Mouse (Mus musculus): ENCODE data around the gene Mterf2.

The Mterf2 gene

DNA sequence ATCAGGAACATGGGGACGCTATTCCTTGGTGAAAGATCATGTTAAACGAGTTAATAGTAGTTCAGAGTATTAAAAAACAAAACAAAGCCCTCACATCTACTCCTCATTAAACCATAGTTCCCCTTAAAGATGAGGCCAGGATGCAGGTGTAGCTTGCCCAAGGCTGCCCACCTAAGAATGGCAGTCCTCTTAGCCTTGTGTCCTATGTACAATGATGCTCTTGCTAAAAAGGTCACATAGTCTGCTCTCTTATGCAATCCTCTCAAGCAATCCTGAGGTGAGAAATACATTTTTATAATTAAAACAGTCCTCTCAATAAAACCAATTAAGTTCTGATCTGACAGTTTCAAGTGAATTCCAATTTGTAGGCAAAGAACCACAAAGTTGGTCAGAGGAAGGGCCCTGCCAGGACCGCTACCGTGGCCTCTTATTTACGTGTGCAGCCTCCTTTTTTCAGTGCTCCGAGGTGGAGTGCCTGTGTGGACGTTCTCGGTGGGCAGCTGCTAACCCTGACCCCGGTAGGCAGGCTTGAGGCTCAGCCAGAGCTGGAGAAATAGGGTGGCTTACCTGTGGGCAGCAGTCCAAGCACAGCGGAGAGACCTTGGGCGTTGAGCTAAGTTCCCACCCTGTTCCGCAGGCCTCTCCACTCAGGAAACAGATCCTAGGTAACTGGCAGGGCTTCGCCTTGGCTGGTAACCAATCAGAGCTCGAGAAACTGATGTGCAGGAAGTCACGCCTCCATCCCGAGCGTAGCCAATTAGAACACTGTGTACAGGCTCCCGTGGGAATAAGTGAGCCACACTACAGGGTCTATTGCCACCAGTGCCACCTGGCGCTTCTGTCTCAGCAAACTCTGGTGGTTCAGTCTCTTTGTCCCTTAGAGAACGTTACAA, at the start of gene Mterf2:
TSS of gene Mterf2 (minus strand) at position 633 of the 893 bp plus-strand sequence.
- DNase-seq: peak; percentile 99

- no peak for DNase-seq
These were observed 48.8 kb upstream of the Mterf2 start for GRCm38 (mm10) chr10:85176640-85177039.

DNA sequence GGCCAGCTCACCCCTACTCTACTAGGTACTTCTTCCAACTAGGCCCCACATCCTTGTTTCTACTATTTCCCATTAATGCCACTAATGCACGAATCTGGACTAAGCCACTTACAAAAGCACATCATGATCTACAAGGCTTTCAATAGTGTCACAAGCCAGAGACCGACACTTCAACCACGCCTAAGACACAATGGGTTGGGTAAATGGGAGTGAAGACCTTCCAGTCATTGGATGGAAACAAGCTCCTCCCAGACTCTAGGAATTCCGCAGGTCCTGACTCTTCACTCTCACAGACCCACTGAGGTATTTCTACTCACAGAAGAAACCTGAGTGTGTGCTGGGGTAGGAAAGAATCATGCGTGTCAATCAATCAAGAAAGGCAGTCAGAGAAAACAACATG, 37.5 kb upstream of the Mterf2 start:
- DNase-seq: no peak

- no peak for DNase-seq
These were observed 37.0 kb upstream of the Mterf2 start for GRCm38 (mm10) chr10:85164791-85165190.

DNA sequence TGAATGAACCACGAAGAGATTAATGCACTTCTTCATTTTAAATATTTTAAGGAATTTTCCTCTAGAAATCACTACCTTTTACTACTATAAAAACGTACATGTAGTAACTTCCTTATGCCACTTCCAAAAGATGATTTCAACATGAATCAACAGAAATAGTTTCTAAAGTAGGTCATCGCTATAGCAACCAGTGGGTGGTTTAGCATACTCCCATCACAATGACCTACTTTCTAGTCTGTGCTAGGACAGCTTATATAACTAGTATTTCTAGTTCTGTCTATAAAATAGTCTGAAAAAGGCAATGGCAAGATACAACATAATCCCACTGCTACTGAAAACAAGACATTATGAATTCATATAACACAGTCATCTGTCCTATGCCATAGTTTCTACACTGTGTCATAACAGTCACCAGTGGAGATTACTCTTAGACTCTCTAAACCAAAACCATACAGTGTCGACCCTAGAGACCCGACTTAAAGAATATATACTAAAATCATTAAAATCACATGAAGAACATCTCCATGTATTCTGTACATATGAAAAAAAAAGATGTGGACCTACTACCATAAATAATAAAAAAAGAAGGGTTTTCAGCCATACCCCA, 34.0 kb upstream of the Mterf2 start:
- DNase-seq: peak; percentile 90

DNA sequence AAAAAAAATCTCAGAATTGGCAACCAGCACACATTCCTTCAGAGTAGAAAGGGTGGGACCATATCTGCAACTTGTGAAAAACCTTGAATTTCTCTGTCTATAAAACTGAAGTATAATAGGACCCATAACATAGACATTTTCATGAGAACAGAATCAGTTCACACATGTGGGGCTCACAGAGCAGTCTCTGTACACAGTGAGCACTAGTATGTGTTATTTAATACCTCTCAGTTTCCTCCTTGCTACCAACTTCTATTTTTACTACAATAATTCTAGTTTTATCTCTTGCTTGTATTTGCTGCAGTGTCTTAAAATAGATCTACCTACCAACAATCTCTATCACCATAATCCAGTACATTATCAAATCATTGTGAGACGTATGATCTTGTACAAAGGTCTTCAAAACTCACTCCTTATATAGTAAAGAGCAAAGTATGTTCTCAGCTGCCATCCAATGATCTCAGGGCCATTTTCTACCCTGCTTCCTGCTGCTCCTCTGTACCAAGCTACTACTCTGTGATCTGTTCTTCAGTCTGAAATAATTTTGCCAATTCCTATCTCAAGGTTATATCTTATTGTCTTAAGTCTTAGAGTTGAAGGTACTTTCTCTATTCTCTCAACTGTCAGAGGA, 32.3 kb upstream of the Mterf2 start:
- no peak for DNase-seq

DNA sequence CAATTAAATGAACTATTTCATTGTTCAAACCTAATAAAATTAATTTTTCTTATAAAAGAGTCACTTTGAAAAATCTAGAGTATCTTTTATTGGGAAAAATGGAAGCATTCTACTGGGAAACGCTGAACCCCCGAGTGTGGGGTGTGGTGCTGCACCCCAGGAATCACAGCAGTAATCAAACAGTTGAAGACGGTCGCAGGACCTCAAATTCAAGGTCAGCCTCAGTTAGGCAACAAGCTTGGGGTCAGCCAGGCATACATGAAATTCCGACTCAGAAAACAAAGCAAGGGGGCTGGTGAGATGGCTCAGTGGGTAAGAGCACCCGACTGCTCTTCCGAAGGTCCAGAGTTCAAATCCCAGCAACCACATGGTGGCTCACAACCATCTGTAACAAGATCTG, 29.6 kb upstream of the Mterf2 start:
- no peak for DNase-seq

DNA sequence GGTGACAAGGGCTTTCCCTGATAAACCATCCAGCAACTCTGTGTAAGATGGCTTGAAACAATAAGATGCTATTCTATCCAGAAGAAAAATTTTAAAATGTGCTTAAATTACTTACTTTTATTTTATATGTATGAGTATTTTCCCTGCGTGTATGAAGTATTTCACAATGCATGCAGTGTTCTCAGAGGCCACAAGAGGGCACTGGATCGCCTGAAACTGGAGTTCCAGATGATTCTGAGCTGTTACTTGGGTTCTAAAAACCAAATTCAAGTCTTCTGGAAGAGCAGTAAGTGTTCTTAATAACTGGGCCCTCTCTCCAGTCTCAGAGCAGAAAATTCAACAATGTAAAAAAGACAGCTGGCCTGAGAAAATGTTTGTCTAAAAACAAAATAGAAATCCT, 26.4 kb upstream of the Mterf2 start:
- peak; percentile 83 for DNase-seq

GRCm38 (mm10) chr10:85149226-85149625, 21.4 kb upstream of the Mterf2 start:
- no peak for DNase-seq

DNA sequence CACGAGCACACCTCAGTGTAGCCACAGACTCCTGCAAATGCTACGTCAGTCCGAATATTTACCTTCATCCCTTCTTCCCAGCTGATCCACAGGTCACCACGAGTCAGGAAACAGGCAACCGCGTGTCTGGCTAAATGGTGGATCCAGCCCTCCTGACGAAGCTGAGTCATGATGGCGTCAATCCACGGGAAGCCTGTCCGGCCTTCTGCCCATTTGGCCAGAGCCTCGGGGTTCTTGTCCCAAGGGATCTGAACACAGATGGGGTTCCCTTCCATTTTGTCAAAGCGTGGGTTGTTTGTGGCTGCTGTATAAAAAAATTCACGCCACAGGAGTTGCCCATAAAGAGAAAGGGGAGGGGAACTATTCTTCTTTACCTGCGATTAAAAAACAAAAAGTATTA, 18.5 kb upstream of the Mterf2 start:
- DNase-seq: peak; percentile 52

GRCm38 (mm10) chr10:85141465-85141864, 13.6 kb upstream of the Mterf2 start:
- no peak for DNase-seq

- no peak for DNase-seq
These were observed 8.7 kb upstream of the Mterf2 start for GRCm38 (mm10) chr10:85136573-85136972.

DNA sequence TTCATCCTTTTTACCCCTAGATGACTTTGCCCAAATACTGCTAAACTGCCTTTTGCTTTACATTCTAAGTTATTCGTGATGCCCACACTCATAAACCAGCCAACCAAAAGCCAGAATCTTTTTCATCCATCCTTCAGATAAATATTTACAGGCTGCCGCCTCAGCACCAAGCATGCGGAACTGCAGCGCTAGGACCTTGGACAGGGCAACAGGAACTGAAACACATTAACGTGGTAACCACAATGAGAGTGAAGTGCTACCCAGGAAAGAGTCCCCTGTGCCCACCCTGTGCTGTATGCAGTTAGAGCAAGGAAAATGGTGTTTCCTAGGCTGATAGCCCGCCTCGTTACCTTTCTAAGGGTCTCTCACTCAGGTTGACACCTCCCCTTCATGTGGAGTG, 626 bp upstream of the Mterf2 start:
- peak; percentile 28 for DNase-seq

GRCm38 (mm10) chr10:85125184-85125583, 2.6 kb downstream of the Mterf2 start:
- DNase-seq: no peak

DNA sequence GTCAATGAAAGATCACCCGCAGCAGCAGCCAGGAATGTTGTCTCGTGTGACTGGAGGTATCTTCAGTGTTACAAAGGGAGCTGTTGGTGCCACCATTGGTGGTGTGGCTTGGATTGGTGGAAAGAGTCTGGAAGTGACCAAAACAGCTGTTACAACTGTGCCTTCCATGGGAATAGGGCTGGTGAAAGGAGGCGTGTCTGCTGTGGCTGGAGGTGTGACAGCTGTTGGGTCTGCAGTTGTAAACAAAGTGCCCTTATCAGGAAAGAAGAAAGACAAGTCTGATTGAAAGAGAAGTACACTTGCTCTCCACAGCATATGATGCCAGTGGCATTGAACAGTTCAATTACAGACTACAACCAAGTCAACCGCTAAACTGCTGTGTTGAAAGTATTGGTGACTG, 13.4 kb downstream of the Mterf2 start:
- DNase-seq: no peak

- DNase-seq: peak; percentile 40
These were observed 24.5 kb downstream of the Mterf2 start for GRCm38 (mm10) chr10:85103085-85103885.

- DNase-seq: peak; percentile 77
These were observed 25.4 kb downstream of the Mterf2 start, which contains the start of the genes Fhl4 and Tmem263 for GRCm38 (mm10) chr10:85102247-85103084. Fhl4 (minus strand) TSS chr10:85102495. Tmem263 (plus strand) TSS chr10:85102627.

- DNase-seq: no peak
These were observed 26.0 kb downstream of the Mterf2 start for GRCm38 (mm10) chr10:85101841-85102240.

GRCm38 (mm10) chr10:85071605-85072152, 56.1 kb downstream of the Mterf2 start:
- no peak for DNase-seq

All from cerebellum, adult 9-10 months (tissue).